Mouse (Mus musculus): ENCODE measurements around the gene Cdk14. TPM values are rescaled to one million over a fixed set of nuclear protein-coding genes. Genes with fewer than 3 reads are reported as not detected.

Gene Cdk14
- total RNA-seq, 1 experiment = 3.5 TPM

DNA sequence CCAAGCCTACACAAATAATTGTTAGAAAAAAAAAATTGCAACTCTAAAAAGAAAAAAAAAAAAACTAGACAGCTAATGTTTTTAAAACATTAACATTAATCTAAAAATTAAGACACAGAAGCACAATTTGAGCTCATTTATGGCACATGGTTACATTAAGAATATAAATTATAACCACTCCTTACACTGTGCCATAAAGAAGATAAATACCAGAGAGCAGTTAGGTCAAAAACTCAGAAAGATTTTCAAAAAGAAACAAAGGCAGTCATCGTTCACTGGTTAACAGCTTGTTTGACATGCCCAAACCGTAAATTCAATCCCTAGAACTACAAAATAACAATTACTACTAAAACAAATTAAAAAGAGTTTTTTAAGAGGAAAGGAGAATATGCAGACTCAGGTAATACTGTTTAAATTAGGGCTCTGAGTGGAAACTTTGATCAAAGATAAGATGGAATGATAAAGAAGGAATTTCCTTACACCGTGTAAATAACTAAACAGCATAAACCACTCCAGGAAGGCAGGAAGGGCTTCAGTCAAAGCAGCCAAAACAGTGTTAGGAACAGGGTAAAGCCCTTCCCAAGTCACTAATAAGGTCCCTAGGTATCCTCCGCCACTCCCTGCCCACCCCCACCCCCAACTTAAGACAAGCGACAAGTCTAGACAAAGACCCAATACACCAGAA, 65.3 kb downstream of the Cdk14 start:
- H3K9ac ChIP-seq (ENCODE audit: insufficient read depth, low read depth, low read length, poor library complexity, severe bottlenecking) = no peak overlapping the region
- TF ChIP-seq MAFK (IDR thresholded peaks at IDR 0.05; ENCODE audit: insufficient read depth, low read depth, low read length) (no peak), HCFC1 (IDR thresholded peaks at IDR 0.05; ENCODE audit: borderline replicate concordance, insufficient read depth, low read length) (no peak), CHD2 (IDR thresholded peaks at IDR 0.05; ENCODE audit: low read depth, low read length) (no peak), ZNF384 (IDR thresholded peaks at IDR 0.05; ENCODE audit: low read depth, low read length) (no peak), ZC3H11A (IDR thresholded peaks at IDR 0.05; ENCODE audit: borderline replicate concordance, low read depth, low read length) (no peak)
- DNase-seq (ENCODE audit: low read depth, low spot score) = no peak
- no peak overlapping the region for H3K27ac ChIP-seq (ENCODE audit: insufficient read depth, low read depth, low read length, poor library complexity, severe bottlenecking)
- H3K4me3 ChIP-seq (ENCODE audit: insufficient read depth in 1 of 2, low read depth in 1 of 2, low read length in 2 of 2, poor library complexity in 1 of 2, severe bottlenecking in 1 of 2) = no peak overlapping the region
- in situ Hi-C loops (cut with MboI; ENCODE audit: low sequenced_read_pairs in 2 of 2, unreplicated experiment in 2 of 2) = no loop called here
- no peaks in the 10 kb centered on the region for H3K4me1 ChIP-seq (ENCODE audit: control insufficient read depth in 2 of 2, insufficient read depth in 2 of 2, low read length in 2 of 2, poor library complexity in 1 of 2)
- no peaks in the 10 kb centered on the region for H3K9me3 ChIP-seq (ENCODE audit: control insufficient read depth, insufficient read depth, low read depth, low read length)
- no peaks in the 10 kb centered on the region for H3K36me3 ChIP-seq (ENCODE audit: control insufficient read depth, insufficient read depth, low read length, poor library complexity, severe bottlenecking)

DNA sequence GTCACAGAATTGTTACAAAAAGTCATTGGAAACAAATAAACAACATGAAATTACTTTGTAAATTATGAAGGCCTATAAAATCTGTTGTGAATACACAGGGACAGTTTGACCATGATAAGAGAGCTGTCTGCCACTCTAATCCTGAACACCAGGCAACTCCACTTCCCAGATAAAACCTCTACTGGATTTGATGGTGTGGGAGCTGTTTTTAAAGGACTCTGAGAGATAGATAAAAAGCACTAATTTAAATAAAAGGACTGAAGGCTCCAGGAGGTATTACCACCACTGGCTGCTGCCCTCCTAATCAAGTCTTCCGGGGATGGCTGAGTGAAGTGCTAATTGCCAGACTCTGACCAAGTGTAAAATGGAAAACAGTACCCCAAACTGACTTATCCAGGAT, 66.2 kb downstream of the Cdk14 start:
- TF ChIP-seq ZC3H11A (IDR thresholded peaks at IDR 0.05; ENCODE audit: borderline replicate concordance, low read depth, low read length) = no peak
- TF ChIP-seq ZNF384 (IDR thresholded peaks at IDR 0.05; ENCODE audit: low read depth, low read length) = no peak
- TF ChIP-seq CHD2 (IDR thresholded peaks at IDR 0.05; ENCODE audit: low read depth, low read length) = no peak
- no peak for TF ChIP-seq MAFK (IDR thresholded peaks at IDR 0.05; ENCODE audit: insufficient read depth, low read depth, low read length)
- no peak for TF ChIP-seq HCFC1 (IDR thresholded peaks at IDR 0.05; ENCODE audit: borderline replicate concordance, insufficient read depth, low read length)
- no peak overlapping the region for H3K4me3 ChIP-seq (ENCODE audit: insufficient read depth in 1 of 2, low read depth in 1 of 2, low read length in 2 of 2, poor library complexity in 1 of 2, severe bottlenecking in 1 of 2)
- H3K9me3 ChIP-seq (ENCODE audit: control insufficient read depth, insufficient read depth, low read depth, low read length) = no peaks in the 10 kb centered on the region
- H3K27ac ChIP-seq (ENCODE audit: insufficient read depth, low read depth, low read length, poor library complexity, severe bottlenecking) = no peak overlapping the region
- no peak overlapping the region for H3K9ac ChIP-seq (ENCODE audit: insufficient read depth, low read depth, low read length, poor library complexity, severe bottlenecking)
- no peaks in the 10 kb centered on the region for H3K4me1 ChIP-seq (ENCODE audit: control insufficient read depth in 2 of 2, insufficient read depth in 2 of 2, low read length in 2 of 2, poor library complexity in 1 of 2)
- no peaks in the 10 kb centered on the region for H3K36me3 ChIP-seq (ENCODE audit: control insufficient read depth, insufficient read depth, low read length, poor library complexity, severe bottlenecking)
- in situ Hi-C loops (cut with MboI; ENCODE audit: low sequenced_read_pairs in 2 of 2, unreplicated experiment in 2 of 2) = no loop called here
- DNase-seq (ENCODE audit: low read depth, low spot score) = no peak

DNA sequence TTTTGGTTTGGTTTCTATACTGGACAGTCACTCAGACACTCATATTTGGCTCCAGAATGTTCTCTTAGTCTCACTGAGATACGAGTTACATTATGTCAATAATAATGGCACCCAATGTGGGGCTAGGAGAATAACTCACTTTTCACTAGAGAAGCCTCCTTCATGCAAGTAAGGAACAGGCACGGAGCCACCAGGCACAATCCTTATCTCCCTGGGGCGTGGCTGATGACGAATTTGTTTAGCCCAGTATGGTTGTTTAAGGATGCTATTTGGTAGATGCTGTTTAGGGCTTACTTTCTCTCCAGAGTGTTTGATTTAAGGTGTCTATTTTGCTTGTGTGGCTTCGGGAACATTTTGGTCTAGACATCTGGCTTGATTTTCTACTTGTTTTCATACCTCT, 75.5 kb downstream of the Cdk14 start:
- no peak for DNase-seq (ENCODE audit: low read depth, low spot score)
- no peak overlapping the region for H3K4me3 ChIP-seq (ENCODE audit: insufficient read depth in 1 of 2, low read depth in 1 of 2, low read length in 2 of 2, poor library complexity in 1 of 2, severe bottlenecking in 1 of 2)
- no peak overlapping the region for H3K9ac ChIP-seq (ENCODE audit: insufficient read depth, low read depth, low read length, poor library complexity, severe bottlenecking)
- TF ChIP-seq CHD2 (IDR thresholded peaks at IDR 0.05; ENCODE audit: low read depth, low read length) (no peak), ZC3H11A (IDR thresholded peaks at IDR 0.05; ENCODE audit: borderline replicate concordance, low read depth, low read length) (no peak), ZNF384 (IDR thresholded peaks at IDR 0.05; ENCODE audit: low read depth, low read length) (no peak), MAFK (IDR thresholded peaks at IDR 0.05; ENCODE audit: insufficient read depth, low read depth, low read length) (no peak), HCFC1 (IDR thresholded peaks at IDR 0.05; ENCODE audit: borderline replicate concordance, insufficient read depth, low read length) (no peak)
- no peaks in the 10 kb centered on the region for H3K4me1 ChIP-seq (ENCODE audit: control insufficient read depth in 2 of 2, insufficient read depth in 2 of 2, low read length in 2 of 2, poor library complexity in 1 of 2)
- no peaks in the 10 kb centered on the region for H3K9me3 ChIP-seq (ENCODE audit: control insufficient read depth, insufficient read depth, low read depth, low read length)
- no peaks in the 10 kb centered on the region for H3K36me3 ChIP-seq (ENCODE audit: control insufficient read depth, insufficient read depth, low read length, poor library complexity, severe bottlenecking)
- in situ Hi-C loops (cut with MboI; ENCODE audit: low sequenced_read_pairs in 2 of 2, unreplicated experiment in 2 of 2) = no loop called here
- no peak overlapping the region for H3K27ac ChIP-seq (ENCODE audit: insufficient read depth, low read depth, low read length, poor library complexity, severe bottlenecking)

GRCm38 (mm10) chr5:5343741-5344140, 76.4 kb downstream of the Cdk14 start:
- H3K4me1 ChIP-seq (ENCODE audit: control insufficient read depth in 2 of 2, insufficient read depth in 2 of 2, low read length in 2 of 2, poor library complexity in 1 of 2) = no peaks in the 10 kb centered on the region
- no peak overlapping the region for H3K27ac ChIP-seq (ENCODE audit: insufficient read depth, low read depth, low read length, poor library complexity, severe bottlenecking)
- no peak for DNase-seq (ENCODE audit: low read depth, low spot score)
- H3K4me3 ChIP-seq (ENCODE audit: insufficient read depth in 1 of 2, low read depth in 1 of 2, low read length in 2 of 2, poor library complexity in 1 of 2, severe bottlenecking in 1 of 2) = no peak overlapping the region
- in situ Hi-C loops (cut with MboI; ENCODE audit: low sequenced_read_pairs in 2 of 2, unreplicated experiment in 2 of 2) = no loop called here
- no peaks in the 10 kb centered on the region for H3K36me3 ChIP-seq (ENCODE audit: control insufficient read depth, insufficient read depth, low read length, poor library complexity, severe bottlenecking)
- no peak for TF ChIP-seq ZC3H11A (IDR thresholded peaks at IDR 0.05; ENCODE audit: borderline replicate concordance, low read depth, low read length)
- H3K9ac ChIP-seq (ENCODE audit: insufficient read depth, low read depth, low read length, poor library complexity, severe bottlenecking) = no peak overlapping the region
- H3K9me3 ChIP-seq (ENCODE audit: control insufficient read depth, insufficient read depth, low read depth, low read length) = no peaks in the 10 kb centered on the region

GRCm38 (mm10) chr5:5343267-5343666, 76.8 kb downstream of the Cdk14 start:
- no peak overlapping the region for H3K27ac ChIP-seq (ENCODE audit: insufficient read depth, low read depth, low read length, poor library complexity, severe bottlenecking)
- H3K4me1 ChIP-seq (ENCODE audit: control insufficient read depth in 2 of 2, insufficient read depth in 2 of 2, low read length in 2 of 2, poor library complexity in 1 of 2) = no peaks in the 10 kb centered on the region
- H3K4me3 ChIP-seq (ENCODE audit: insufficient read depth in 1 of 2, low read depth in 1 of 2, low read length in 2 of 2, poor library complexity in 1 of 2, severe bottlenecking in 1 of 2) = no peak overlapping the region
- H3K9me3 ChIP-seq (ENCODE audit: control insufficient read depth, insufficient read depth, low read depth, low read length) = no peaks in the 10 kb centered on the region
- no peak overlapping the region for H3K9ac ChIP-seq (ENCODE audit: insufficient read depth, low read depth, low read length, poor library complexity, severe bottlenecking)
- no peak for TF ChIP-seq ZC3H11A (IDR thresholded peaks at IDR 0.05; ENCODE audit: borderline replicate concordance, low read depth, low read length)
- no peak for TF ChIP-seq MAFK (IDR thresholded peaks at IDR 0.05; ENCODE audit: insufficient read depth, low read depth, low read length)
- TF ChIP-seq CHD2 (IDR thresholded peaks at IDR 0.05; ENCODE audit: low read depth, low read length) = no peak
- TF ChIP-seq ZNF384 (IDR thresholded peaks at IDR 0.05; ENCODE audit: low read depth, low read length) = no peak
- TF ChIP-seq HCFC1 (IDR thresholded peaks at IDR 0.05; ENCODE audit: borderline replicate concordance, insufficient read depth, low read length) = no peak
- H3K36me3 ChIP-seq (ENCODE audit: control insufficient read depth, insufficient read depth, low read length, poor library complexity, severe bottlenecking) = no peaks in the 10 kb centered on the region
- in situ Hi-C loops (cut with MboI; ENCODE audit: low sequenced_read_pairs in 2 of 2, unreplicated experiment in 2 of 2) = no loop called here
- no peak for DNase-seq (ENCODE audit: low read depth, low spot score)

All from ES-E14 (cell line).